Mouse (Mus musculus): ENCODE data around the gene Inpp5b. TPM values are rescaled to one million over a fixed set of nuclear protein-coding genes. Genes with fewer than 3 reads are reported as not detected.

Gene Inpp5b
- 29.2 and 30.9 TPM in 2 replicates for polyA plus RNA-seq (2015; fragmentation: Nextera tagmentation; extraction: Ambion mirVana)

GRCm38 (mm10) chr4:124741376-124742343 is at the start of gene Inpp5b:
TSS of gene Inpp5b (plus strand) at chr4:124741850.
- Histone ChIP-seq H3K9me3 (replicated peaks) (no peaks in the 10 kb centered on the region), H3K9ac (peak within 1 kb of the TSS; percentile 68), H3K36me3 (peaks cover 11% of the 10 kb centered on the region; the same call in 1 of the 2 replicates), H3K27ac (replicated peaks) (no peak within 1 kb of the TSS; the same call in 1 of the 2 replicates), H3K27me3 (no peaks in the 10 kb centered on the region), H3K4me1 (peaks cover 14% of the 10 kb centered on the region), H3K4me3 (replicated peaks) (peak within 1 kb of the TSS; percentile 62), H3K4me2 (replicated peaks) (peak within 1 kb of the TSS; percentile 62)
- peak; percentile 81 for ATAC-seq (ENCODE audit: insufficient number of reproducible peaks, low FRiP score, low TSS enrichment, low read depth)
- 14% methylated on average over 25 of the region's 25 CpGs for WGBS

- Histone ChIP-seq H3K4me1 (peaks cover 31% of the 10 kb centered on the region), H3K27ac (replicated peaks) (no peak overlapping the region), H3K4me3 (replicated peaks) (peak overlapping the region; percentile 87), H3K9ac (peak overlapping the region; percentile 94), H3K36me3 (0 out of 2 replicates have a peak, but pooled peaks cover 3% of the 10 kb centered on the region), H3K4me2 (replicated peaks) (peak overlapping the region; percentile 70), H3K27me3 (no peaks in the 10 kb centered on the region), H3K9me3 (replicated peaks) (no peaks in the 10 kb centered on the region)
- WGBS, result 42% methylated on average over 3 of the region's 3 CpGs
- no peak for ATAC-seq (ENCODE audit: insufficient number of reproducible peaks, low FRiP score, low TSS enrichment, low read depth)
Observed at GRCm38 (mm10) chr4:124692416-124692861, 49.2 kb upstream of the Inpp5b start.

- H3K4me1 ChIP-seq, result peaks cover 31% of the 10 kb centered on the region
- under 1% methylated on average over 43 of the region's 43 CpGs for WGBS
Observed at GRCm38 (mm10) chr4:124693135-124693894, 48.3 kb upstream of the Inpp5b start, which contains the start of gene Utp11. TSS of gene Utp11 (minus strand) at chr4:124693600.

GRCm38 (mm10) chr4:124694572-124694971 is 47.1 kb upstream of the Inpp5b start:
- no peak overlapping the region for H3K4me3 ChIP-seq (replicated peaks)
- no peaks in the 10 kb centered on the region for H3K27me3 ChIP-seq
- H3K4me2 ChIP-seq (replicated peaks), result no peak overlapping the region
- H3K27ac ChIP-seq (replicated peaks), result no peak overlapping the region
- peaks cover 36% of the 10 kb centered on the region for H3K4me1 ChIP-seq
- no peaks in the 10 kb centered on the region for H3K36me3 ChIP-seq
- no peak overlapping the region for H3K9ac ChIP-seq
- ATAC-seq (ENCODE audit: insufficient number of reproducible peaks, low FRiP score, low TSS enrichment, low read depth), result no peak
- 71% methylated on average over 2 of the region's 2 CpGs for WGBS
- no peaks in the 10 kb centered on the region for H3K9me3 ChIP-seq (replicated peaks)

More at GRCm38 (mm10) chr4:124693135-124693894, 48.3 kb upstream of the Inpp5b start, which contains the start of gene Utp11:
- H3K36me3 ChIP-seq, result 0 out of 2 replicates have a peak, but pooled peaks cover 2% of the 10 kb centered on the region
- peak within 1 kb of the TSS; percentile 83 for H3K27ac ChIP-seq (replicated peaks)
- no peaks in the 10 kb centered on the region for H3K9me3 ChIP-seq (replicated peaks)
- H3K9ac ChIP-seq, result peak within 1 kb of the TSS; percentile 94
- ATAC-seq (ENCODE audit: insufficient number of reproducible peaks, low FRiP score, low TSS enrichment, low read depth), result peak; percentile 95
- peak within 1 kb of the TSS; percentile 87 for H3K4me3 ChIP-seq (replicated peaks)
- H3K27me3 ChIP-seq, result no peaks in the 10 kb centered on the region
- H3K4me2 ChIP-seq (replicated peaks), result peak within 1 kb of the TSS; percentile 70

- Histone ChIP-seq H3K4me2 (replicated peaks) (peak overlapping the region; percentile 30), H3K27ac (replicated peaks) (peak overlapping the region; percentile 44; the same call in 1 of the 2 replicates), H3K36me3 (no peaks in the 10 kb centered on the region), H3K9ac (no peak overlapping the region), H3K27me3 (no peaks in the 10 kb centered on the region), H3K4me1 (peaks cover 44% of the 10 kb centered on the region), H3K9me3 (replicated peaks) (no peaks in the 10 kb centered on the region), H3K4me3 (replicated peaks) (peak overlapping the region; percentile 12; the same call in 1 of the 2 replicates)
- WGBS, result 13% methylated on average over 18 of the region's 18 CpGs
- no peak for ATAC-seq (ENCODE audit: insufficient number of reproducible peaks, low FRiP score, low TSS enrichment, low read depth)
Observed at GRCm38 (mm10) chr4:124695786-124696516, 45.7 kb upstream of the Inpp5b start.

GRCm38 (mm10) chr4:124699791-124700190 is 41.9 kb upstream of the Inpp5b start:
- Histone ChIP-seq H3K36me3 (no peaks in the 10 kb centered on the region), H3K9ac (no peak overlapping the region), H3K4me1 (peaks cover 49% of the 10 kb centered on the region), H3K9me3 (replicated peaks) (no peaks in the 10 kb centered on the region), H3K27me3 (no peaks in the 10 kb centered on the region), H3K4me2 (replicated peaks) (peak overlapping the region; percentile 81), H3K27ac (replicated peaks) (peak overlapping the region; percentile 97), H3K4me3 (replicated peaks) (peak overlapping the region; percentile 87)
- 12% methylated on average over 6 of the region's 6 CpGs for WGBS
- ATAC-seq (ENCODE audit: insufficient number of reproducible peaks, low FRiP score, low TSS enrichment, low read depth), result no peak

GRCm38 (mm10) chr4:124700248-124700971 is 41.2 kb upstream of the Inpp5b start, which contains the start of gene Fhl3:
TSS of gene Fhl3 (plus strand) at chr4:124700701.
- no peaks in the 10 kb centered on the region for H3K27me3 ChIP-seq
- H3K4me3 ChIP-seq (replicated peaks), result peak within 1 kb of the TSS; percentile 87
- no peaks in the 10 kb centered on the region for H3K36me3 ChIP-seq
- under 1% methylated on average over 55 of the region's 59 CpGs for WGBS
- peak within 1 kb of the TSS; percentile 81 for H3K4me2 ChIP-seq (replicated peaks)
- peak; percentile 80 for ATAC-seq (ENCODE audit: insufficient number of reproducible peaks, low FRiP score, low TSS enrichment, low read depth)
- H3K9ac ChIP-seq, result peak within 1 kb of the TSS; percentile 87
- peak within 1 kb of the TSS; percentile 97 for H3K27ac ChIP-seq (replicated peaks)
- H3K4me1 ChIP-seq, result peaks cover 55% of the 10 kb centered on the region
- H3K9me3 ChIP-seq (replicated peaks), result no peaks in the 10 kb centered on the region

GRCm38 (mm10) chr4:124701052-124701845 is 40.4 kb upstream of the Inpp5b start:
- H3K4me3 ChIP-seq (replicated peaks), result peak overlapping the region; percentile 87
- H3K4me1 ChIP-seq, result peaks cover 56% of the 10 kb centered on the region
- H3K4me2 ChIP-seq (replicated peaks), result peak overlapping the region; percentile 81
- peaks cover 5% of the 10 kb centered on the region; the same call in 1 of the 2 replicates for H3K36me3 ChIP-seq
- peak; percentile 16 for ATAC-seq (ENCODE audit: insufficient number of reproducible peaks, low FRiP score, low TSS enrichment, low read depth)
- no peaks in the 10 kb centered on the region for H3K27me3 ChIP-seq
- peak overlapping the region; percentile 97 for H3K27ac ChIP-seq (replicated peaks)
- WGBS, result 1% methylated on average over 22 of the region's 22 CpGs
- peak overlapping the region; percentile 87 for H3K9ac ChIP-seq
- no peaks in the 10 kb centered on the region for H3K9me3 ChIP-seq (replicated peaks)

GRCm38 (mm10) chr4:124701916-124702315 is 39.7 kb upstream of the Inpp5b start:
- Histone ChIP-seq H3K9me3 (replicated peaks) (no peaks in the 10 kb centered on the region), H3K4me1 (peaks cover 56% of the 10 kb centered on the region), H3K9ac (peak overlapping the region; percentile 87; the same call in 1 of the 2 replicates), H3K27ac (replicated peaks) (peak overlapping the region; percentile 97), H3K4me3 (replicated peaks) (peak overlapping the region; percentile 87), H3K4me2 (replicated peaks) (peak overlapping the region; percentile 81), H3K36me3 (peaks cover 10% of the 10 kb centered on the region; the same call in 1 of the 2 replicates), H3K27me3 (no peaks in the 10 kb centered on the region)
- WGBS, result 25% methylated on average over 5 of the region's 5 CpGs
- no peak for ATAC-seq (ENCODE audit: insufficient number of reproducible peaks, low FRiP score, low TSS enrichment, low read depth)

Data from embryonic facial prominence, embryonic 15.5 days (tissue).